Mouse (Mus musculus): ENCODE results near the gene Fkbp15.

Fkbp15 gene

GRCm38 (mm10) chr4:62263133-62263844, 97.1 kb downstream of the Fkbp15 start:
- in situ Hi-C loops (cut with MboI; ENCODE audit: low pct_unique_long_range_greater_than_20kb in 1 of 2, low sequenced_read_pairs in 2 of 2, unreplicated experiment in 1 of 2): loop anchor here in 1 of 2 experiments (5.0 kb wide), 1 partner anchor 36 kb away; no protein-coding TSS in a partner anchor

- in situ Hi-C loops (cut with MboI; ENCODE audit: low pct_unique_long_range_greater_than_20kb in 1 of 2, low sequenced_read_pairs in 2 of 2, unreplicated experiment in 1 of 2): loop anchor here in 1 of 2 experiments (5.0 kb wide), 1 partner anchor 35 kb away; no protein-coding TSS in a partner anchor
These were observed 98.1 kb downstream of the Fkbp15 start, which contains the start of gene Slc31a2 for GRCm38 (mm10) chr4:62262276-62262675. Slc31a2 (plus strand) TSS chr4:62262562.

- in situ Hi-C loops (cut with MboI; ENCODE audit: low pct_unique_long_range_greater_than_20kb in 1 of 2, low sequenced_read_pairs in 2 of 2, unreplicated experiment in 1 of 2): no loop called here
These were observed 103.4 kb downstream of the Fkbp15 start for GRCm38 (mm10) chr4:62256931-62257330.

- in situ Hi-C loops (cut with MboI; ENCODE audit: low pct_unique_long_range_greater_than_20kb in 1 of 2, low sequenced_read_pairs in 2 of 2, unreplicated experiment in 1 of 2): no loop called here
These were observed 105.8 kb downstream of the Fkbp15 start for GRCm38 (mm10) chr4:62254551-62254950.

- in situ Hi-C loops (cut with MboI; ENCODE audit: low pct_unique_long_range_greater_than_20kb in 1 of 2, low sequenced_read_pairs in 2 of 2, unreplicated experiment in 1 of 2): no loop called here
These were observed 108.6 kb downstream of the Fkbp15 start for GRCm38 (mm10) chr4:62251776-62252175.

DNA sequence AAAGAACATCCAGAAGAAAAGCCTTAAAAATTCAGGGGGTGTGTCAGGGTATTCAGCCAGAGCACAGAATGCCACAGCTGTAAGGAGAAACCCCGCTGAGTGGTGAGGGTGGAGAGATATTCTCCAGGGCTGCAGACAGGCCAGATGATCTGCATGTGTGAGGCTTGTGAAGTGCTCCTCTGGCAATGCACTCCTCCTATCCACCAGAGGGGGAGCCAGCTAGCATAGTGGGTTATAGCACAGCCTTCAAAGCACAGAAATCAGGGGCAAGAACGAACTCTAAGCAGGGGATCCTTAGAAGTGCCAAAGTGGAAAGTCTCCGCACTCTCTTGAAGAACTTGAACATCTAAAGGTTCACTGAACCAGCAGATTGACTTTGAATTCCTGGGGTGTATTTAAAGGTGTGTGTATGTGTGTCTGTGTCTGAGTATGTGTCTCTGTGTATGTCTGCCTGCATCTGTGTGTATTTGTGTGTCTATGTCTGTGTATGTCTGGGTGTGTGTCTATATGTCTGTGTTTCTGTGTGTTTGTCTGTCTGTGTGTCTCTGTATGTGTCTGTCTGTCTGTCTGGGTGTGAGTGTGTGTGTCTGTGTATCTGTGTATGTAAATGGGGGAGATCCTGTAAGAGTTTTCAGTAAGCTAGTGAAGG, 109.3 kb downstream of the Fkbp15 start:
- in situ Hi-C loops (cut with MboI; ENCODE audit: low pct_unique_long_range_greater_than_20kb in 1 of 2, low sequenced_read_pairs in 2 of 2, unreplicated experiment in 1 of 2): no loop called here
